Mouse (Mus musculus): Measurements from ENCODE around the gene Entpd7. TPM values are rescaled to one million over a fixed set of nuclear protein-coding genes. Genes with fewer than 3 reads are reported as not detected.

Gene Entpd7
- polyA plus RNA-seq (2014; fragmentation: Illumina TruSeq; extraction: RNeasy Lipid Tissue Mini Kit (QIAGEN cat#74804); ENCODE audit: low read depth, low replicate concordance), result 5.2 TPM

DNA sequence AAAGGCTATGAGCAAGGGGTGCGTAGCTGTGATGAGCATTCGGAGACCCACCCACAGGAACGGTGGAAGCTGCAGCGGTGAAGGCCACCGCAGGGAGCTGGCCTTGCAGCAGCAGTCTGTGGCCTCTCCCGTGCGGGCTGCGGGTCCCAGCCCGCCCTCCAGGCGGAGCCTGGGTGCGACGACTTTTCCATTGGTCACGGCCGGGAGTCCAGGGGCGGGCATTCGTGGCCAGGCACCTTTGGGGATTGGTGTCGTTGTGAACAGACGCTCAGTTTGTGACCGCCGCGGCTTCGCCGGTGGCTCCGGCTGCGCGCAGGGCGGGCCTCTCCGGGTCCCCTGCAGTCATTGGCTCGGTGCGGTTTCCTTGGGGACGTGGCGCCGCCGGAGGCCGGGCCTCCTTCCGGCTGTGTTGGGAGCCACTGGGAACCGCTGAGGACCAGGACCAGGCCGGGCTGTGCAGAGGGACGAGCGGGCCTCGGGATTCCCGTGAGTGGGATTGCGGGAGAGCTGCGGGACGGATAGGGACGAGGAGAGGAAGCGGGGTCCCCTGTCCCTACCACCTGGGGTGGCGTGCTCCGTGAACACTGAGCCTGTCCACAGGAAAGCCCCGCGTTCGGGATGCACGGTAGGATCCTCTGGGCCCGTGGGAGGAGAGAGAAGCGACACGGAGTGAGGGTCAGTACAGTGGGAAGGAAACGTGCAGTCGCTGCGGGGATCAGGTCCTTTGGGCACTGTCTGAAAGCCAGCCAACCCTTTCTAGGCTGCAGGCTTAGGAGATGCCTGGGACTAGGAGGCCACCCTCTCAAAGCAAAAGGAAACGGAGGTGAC, at the start of gene Entpd7:
Entpd7 (plus strand) TSS at position 254 of the 828 bp plus-strand sequence.

GRCm38 (mm10) chr19:43674730-43675524, 14.5 kb upstream of the Entpd7 start, which contains the start of gene Slc25a28:
Gene Slc25a28, minus strand, starts transcription at chr19:43674881.

DNA sequence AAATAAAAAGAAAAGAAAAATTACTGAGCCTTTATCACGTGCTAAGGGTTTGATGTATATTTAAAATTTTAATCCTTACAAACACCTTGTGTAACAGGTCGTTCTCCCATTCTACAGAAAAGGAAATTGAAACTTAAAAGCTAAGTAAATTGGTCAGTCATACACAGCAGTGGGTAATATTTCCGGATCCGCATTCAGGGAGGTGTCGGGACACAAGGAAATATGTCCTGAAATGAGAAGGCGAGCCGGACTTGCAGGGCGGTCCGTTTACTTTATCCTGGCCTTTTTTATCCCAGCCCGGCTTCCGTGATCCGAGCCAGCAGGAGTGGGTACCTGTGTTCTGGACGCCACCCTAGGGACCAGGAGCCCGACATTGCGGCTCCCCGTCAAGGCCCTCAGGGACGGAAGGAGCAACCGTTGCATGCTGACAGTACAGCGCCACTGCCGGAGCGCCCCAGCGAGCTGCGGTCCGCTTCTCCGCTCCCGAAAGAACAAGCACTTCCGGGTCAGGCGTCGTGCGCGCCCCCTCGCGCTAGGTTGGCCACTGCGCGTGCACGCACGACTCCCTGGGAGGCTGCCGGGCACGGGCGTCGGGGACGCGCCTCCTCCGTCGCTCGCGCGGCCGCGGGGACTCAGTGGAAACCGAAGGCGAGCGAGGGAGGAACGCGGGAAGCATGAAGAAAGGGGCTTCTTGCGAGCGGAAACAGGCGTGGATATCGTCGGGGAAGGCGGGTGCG, 63.2 kb downstream of the Entpd7 start, which contains the start of the genes Cutc and Cox15:
Cutc (plus strand) TSS at position 508 of the 737 bp plus-strand sequence.
Cox15 (minus strand) TSS at position 512 of the 737 bp plus-strand sequence.

DNA sequence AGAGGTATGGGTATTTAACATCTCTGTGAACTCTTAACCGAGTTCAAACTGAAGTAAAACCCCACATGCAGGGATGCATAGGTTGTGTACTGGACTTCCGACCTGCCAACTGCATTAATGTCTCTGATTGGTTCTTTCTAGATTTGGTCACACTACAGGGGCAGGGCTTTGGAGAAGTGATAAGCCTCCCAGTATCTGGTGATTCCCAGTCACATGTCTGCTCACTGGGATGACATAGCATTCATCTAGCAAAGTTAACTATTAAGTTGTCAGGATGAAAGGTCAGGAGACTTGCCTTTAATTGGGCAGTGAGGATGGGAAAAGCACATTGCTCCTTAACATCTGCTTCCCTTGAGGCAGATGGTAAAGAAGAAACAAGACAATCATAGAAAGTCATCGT, 92.5 kb downstream of the Entpd7 start, which contains the start of gene Abcc2:
Abcc2 (plus strand) TSS at position 213 of the 400 bp plus-strand sequence.

Other genes starting within 250 kb of the Entpd7 start
- not detected for gene Cnnm1, start 249.2 kb upstream of the Entpd7 start, polyA plus RNA-seq (2014; fragmentation: Illumina TruSeq; extraction: RNeasy Lipid Tissue Mini Kit (QIAGEN cat#74804); ENCODE audit: low read depth, low replicate concordance)
- gene Got1, start 165.1 kb upstream of the Entpd7 start, polyA plus RNA-seq (2014; fragmentation: Illumina TruSeq; extraction: RNeasy Lipid Tissue Mini Kit (QIAGEN cat#74804); ENCODE audit: low read depth, low replicate concordance), result 24.2 TPM
- not detected for gene Nkx2-3, start 77.3 kb upstream of the Entpd7 start, polyA plus RNA-seq (2014; fragmentation: Illumina TruSeq; extraction: RNeasy Lipid Tissue Mini Kit (QIAGEN cat#74804); ENCODE audit: low read depth, low replicate concordance)
- 3.7 TPM for gene Slc25a28, start 14.8 kb upstream of the Entpd7 start, polyA plus RNA-seq (2014; fragmentation: Illumina TruSeq; extraction: RNeasy Lipid Tissue Mini Kit (QIAGEN cat#74804); ENCODE audit: low read depth, low replicate concordance)
- gene Cutc, start 63.3 kb downstream of the Entpd7 start, polyA plus RNA-seq (2014; fragmentation: Illumina TruSeq; extraction: RNeasy Lipid Tissue Mini Kit (QIAGEN cat#74804); ENCODE audit: low read depth, low replicate concordance), result 20.9 TPM
- gene Cox15, start 63.3 kb downstream of the Entpd7 start, polyA plus RNA-seq (2014; fragmentation: Illumina TruSeq; extraction: RNeasy Lipid Tissue Mini Kit (QIAGEN cat#74804); ENCODE audit: low read depth, low replicate concordance), result 41.7 TPM
- gene Abcc2, start 92.5 kb downstream of the Entpd7 start, polyA plus RNA-seq (2014; fragmentation: Illumina TruSeq; extraction: RNeasy Lipid Tissue Mini Kit (QIAGEN cat#74804); ENCODE audit: low read depth, low replicate concordance), result 0.47 TPM

Data from adrenal gland, adult 10 weeks (tissue).